Mouse (Mus musculus) retina, postnatal 1 day (tissue): ENCODE data around the gene Morc2a.
"Not testable (repeated sequence)": the region's sequence is repeated elsewhere in the genome, so short reads cannot be mapped to it uniquely, and the experiment has no call there.

Experiments
- DNase-seq: peaks from one replicate; pipeline ENCODE4 v3.0.0-alpha.2; 2012

Morc2a gene

DNA sequence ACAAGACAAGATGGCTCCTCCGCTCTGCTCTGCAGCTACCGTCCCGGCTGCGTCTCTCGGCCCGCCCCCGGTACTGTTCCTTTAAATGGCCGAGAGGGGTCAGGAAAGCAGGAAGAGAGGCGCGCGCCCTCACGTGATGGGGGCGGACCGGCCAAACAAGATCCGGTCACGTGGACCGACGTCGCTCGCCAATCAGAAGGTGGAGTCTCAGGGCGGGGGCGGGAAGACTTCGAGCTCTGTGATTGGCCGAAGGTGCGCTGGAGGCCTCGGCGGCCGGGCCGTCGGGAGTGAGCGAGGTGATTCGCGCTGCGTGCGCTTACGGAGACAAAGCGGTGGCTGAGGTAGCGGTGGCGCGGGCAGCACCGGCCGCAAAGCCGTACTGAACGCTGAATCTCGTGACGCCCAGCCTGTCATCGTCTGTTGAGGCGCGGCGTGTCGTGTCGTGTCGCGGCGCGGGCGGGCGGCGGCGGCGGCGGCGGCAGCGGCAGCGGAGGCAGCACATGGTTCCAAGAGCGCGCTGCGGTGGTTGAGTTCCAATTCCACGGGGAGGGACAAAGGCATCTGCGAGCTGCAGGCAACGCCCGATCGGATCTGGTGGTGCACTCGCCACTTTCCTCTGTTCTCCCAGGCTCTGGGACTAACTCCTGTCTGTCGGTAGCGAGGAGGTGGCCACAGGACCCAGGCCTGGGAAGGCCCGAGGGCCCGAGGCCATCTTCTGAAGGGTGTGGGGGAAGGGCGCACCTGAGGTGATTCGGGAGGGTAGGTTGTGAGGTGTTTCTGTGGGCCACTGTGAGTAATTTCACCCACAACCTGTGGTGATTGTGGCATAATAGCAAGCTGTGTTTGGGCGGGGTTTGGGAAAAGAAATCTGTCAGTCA is at the start of gene Morc2a:
TSS of gene Morc2a (plus strand) at position 228 of the 878 bp plus-strand sequence.
- DNase-seq: peak; percentile 99

DNA sequence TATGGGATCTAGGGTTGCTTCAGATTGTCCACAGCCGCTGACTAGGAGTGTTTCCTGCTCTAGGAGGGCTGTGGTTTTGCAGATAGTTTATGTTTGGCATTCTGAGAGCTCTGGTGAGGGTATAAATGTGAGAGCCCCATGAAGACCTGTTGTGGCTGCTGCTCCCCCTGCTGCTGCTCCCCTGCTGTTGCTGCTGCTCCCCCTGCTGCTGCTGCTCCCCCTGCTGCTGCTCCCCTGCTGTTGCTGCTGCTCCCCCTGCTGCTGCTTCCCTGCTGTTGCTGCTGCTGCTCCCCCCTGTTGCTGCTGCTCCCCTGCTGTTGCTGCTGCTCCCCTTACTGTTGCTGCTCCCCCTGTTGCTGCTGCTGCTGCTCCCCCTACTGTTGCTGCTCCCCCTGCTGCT is 47.0 kb upstream of the Morc2a start:
- peak; percentile 8 for DNase-seq

DNA sequence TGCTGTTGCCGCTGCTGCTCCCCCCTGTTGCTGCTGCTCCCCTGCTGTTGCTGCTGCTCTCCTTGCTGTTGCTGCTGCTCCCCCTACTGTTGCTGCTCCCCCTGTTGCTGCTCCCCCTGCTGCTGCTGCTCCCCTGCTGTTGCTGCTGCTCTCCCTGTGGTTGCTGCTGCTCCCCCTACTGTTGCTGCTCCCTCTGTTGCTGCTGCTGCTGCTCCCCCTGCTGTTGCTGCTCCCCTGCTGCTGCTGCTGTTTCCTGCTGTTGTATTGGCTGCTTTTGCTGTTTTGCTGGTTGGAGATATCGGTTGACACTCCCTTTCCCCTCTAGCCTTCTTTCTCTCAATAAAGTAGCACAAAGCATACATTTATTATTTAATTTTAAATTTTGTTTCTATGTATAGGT is 46.3 kb upstream of the Morc2a start:
- peak; percentile 15 for DNase-seq

DNA sequence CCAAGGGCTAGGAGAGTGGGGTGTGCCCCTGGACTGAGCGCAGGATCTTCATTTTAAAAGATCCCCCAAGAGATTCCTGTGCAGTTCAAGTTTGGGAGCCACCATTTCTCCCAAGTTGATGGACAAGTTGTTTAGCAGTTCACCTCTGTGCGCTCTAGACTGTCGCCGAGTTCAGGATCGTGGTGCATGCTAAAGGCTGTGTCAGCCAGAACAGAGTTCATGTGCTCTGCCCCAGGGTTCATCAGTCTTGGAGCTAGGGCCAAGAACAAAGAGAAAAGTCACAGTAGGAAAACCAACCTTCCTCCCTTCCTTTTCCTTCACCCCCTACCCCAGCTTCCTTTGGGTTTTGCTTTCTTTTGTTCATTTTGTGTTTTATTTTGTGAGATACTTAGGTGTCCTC is 42.5 kb upstream of the Morc2a start:
- DNase-seq: no peak

DNA sequence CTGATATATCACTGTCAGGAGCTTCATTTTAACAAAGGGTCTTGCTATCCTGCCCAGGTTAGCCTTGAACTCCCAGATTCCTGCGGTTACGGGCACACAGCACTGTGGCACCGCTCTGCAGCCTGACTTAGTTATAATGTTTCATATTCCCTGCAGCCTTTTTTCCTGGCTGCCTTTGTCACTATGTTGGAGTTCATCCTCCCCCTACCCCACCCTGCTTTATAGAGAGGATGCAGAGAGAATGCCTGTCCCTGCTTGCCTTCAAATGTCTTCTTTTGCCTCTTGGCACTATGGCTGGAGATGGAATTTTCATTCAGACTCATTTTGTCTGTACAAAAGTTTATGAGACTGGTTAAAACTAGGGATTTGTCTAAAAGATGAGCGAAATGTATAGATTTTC is 33.4 kb upstream of the Morc2a start:
- DNase-seq: no peak

DNA sequence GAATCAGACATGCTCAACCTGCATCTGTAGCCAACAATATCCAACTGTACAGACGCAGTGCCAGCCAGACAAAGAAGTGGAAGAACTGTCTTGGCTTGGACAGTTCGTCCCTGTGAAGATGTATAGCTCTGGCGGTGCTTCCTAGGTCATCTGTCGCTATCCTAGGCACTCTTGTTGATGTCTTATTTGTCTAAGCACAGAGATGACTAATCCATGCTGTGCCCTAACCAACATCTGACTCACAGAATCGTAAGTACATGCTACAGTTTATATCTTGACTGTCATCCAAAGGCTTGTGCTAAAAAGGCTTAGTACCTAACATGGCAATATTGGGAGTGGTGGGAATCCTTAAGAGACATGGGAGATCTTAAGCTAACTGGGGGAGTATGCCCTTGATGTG is 26.2 kb upstream of the Morc2a start:
- DNase-seq: no peak

DNA sequence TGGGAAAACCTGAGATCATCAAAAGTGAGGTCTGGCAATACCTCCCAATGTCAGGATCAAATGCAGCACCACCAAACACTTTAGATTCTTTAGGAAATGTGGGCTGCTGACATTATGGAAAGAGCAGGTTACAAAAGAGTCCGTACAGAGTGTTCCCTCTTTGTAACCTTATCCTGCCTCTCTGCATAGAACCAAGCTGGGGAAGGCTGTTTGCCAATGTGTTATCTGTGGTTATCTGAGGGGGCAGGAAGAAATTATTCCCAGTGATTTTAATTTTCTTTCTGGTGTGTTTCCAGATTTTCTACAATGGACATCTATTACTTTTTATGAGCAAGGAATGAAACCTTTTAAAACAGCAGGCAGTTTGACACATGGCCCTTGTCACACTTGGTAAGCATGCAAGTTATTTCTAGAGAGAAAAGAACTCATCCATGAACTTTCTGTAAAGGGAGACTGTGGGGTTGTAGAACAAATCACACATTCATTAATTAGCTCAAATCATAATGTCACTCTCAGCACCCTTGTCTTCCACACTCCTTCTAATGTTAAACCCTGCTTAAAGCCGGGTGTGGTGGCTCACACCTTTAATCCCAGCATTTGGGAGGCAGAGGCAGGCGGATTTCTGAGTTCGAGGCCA is 24.5 kb upstream of the Morc2a start:
- DNase-seq: no peak

DNA sequence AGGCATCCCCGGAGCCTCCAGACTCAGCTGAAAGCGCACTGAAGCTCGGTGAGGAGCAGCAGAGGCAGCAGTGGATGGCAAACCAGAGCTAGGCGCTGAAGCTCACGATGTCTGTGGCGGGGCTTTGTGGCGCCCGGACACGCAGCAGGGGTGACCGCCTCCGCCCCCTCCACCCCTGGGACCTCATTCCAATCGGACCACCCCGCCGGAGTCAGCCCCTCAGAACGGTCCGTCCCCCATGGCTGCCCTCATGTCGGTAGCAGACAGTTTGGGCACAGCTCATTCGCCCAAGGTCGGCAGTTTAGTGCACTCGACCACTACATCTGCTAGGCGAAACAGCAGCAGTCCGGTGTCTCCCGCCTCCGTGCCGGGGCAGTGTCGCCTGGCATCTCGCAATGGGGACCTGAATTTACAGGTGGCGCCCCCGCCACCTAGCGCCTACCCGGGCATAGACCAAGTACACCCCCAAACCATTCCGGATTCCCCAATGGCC is 19.9 kb upstream of the Morc2a start:
- peak; percentile 49 for DNase-seq

DNA sequence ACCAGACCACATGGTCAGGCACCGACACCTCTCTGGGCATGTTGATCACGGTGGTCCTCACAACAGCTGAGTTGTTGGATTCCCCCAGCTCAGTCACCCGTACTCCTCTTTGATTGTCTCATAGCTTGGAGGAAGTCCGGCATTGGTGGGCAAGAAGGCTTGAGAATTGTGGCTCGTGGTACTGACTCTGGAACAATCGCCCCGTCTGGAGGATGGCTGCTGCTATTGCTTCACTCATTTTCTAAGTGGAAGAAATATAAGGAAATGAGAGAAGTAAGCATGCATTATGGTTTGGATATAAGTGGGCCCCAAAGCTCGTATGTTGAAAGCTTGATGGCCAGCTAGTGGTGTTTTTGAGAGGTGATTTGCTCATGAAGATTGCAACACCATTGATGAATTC is 15.7 kb upstream of the Morc2a start:
- not testable (repeated sequence) for DNase-seq

DNA sequence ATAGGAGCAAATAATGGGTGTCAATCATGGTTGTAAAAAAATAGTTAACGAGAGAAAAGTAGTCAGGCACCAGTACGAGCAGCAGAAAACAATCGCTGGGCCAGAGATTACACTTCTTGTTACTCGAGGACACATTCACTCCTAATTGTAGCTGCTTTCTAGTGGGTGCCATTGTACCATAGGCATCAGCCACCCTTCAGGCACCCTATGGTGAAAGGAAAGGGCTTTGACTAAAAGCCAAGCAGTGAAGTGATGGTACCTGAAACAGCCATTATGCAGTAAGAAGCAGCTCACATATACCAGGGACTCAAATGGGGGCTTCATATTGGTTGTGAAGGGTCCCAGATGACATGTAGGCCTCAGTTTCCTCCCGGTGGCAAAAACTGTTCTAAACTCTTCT is 1.3 kb upstream of the Morc2a start:
- no peak for DNase-seq

DNA sequence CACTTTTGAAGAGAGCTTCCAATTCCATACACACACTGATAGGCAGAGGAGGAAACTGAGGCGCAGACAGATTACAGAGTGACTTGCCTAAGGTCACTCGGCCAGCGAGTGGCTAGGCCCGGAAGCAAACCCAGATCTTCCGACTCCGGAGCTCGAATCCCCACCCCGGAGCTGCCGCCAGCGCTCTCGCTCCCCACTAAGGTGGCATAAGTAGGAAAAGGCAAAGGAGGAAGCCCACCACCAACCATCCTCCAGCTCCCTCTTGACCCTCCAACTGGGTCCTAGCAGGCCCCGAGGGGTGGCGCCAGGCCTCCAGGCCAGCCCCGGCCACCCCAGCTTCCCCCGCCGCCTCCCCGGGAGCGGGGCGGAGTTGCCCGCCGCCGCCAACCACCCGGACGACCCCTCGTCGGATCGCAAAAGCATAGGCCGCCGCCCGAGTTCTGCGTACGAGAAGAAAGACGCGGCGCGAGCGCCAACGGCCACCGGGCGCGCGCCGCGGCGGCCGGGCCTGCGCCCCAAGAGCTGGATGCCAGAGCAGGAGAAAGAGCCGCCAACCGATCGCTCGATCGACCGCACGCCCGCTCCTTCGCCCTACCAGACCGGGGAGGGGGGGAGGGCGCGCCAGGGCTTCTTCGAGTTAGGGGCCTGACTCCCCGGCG is 557 bp upstream of the Morc2a start:
- no peak for DNase-seq

DNA sequence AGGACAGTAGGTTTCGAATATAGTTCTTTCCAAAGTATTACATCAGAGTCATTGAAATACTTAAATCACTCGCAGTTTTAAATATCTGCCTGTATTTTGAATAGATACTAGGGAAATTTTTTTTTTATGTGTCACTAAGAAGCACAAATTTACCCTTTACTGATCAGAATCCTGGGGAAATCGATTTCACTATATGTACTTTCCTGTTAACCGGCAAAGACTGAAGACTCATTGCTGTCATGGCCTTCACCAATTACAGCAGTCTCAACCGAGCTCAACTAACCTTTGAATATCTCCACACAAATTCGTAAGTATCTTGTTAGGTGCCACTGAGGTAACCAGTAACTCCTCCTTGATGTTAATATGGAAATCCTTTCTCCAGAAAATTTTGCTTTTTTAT is 1.1 kb downstream of the Morc2a start:
- DNase-seq: no peak

DNA sequence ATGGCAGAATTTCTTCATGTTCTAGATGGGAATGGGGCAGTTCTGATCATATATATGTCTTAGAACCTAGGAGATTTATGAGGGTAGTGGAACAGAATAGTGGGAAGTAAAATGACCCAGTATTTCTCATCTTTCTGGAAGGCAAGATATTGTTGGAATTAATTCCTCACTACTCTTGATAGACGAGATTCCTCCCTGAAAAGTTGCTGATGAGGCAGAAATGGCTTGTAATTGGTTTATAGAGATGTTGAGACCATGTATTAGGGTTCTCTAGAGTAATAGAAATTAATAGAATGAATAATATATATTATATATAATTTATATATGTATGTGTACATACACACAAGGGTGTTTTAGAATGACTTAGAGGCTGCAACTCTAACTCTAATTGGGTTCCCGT is 13.0 kb downstream of the Morc2a start:
- DNase-seq: no peak

DNA sequence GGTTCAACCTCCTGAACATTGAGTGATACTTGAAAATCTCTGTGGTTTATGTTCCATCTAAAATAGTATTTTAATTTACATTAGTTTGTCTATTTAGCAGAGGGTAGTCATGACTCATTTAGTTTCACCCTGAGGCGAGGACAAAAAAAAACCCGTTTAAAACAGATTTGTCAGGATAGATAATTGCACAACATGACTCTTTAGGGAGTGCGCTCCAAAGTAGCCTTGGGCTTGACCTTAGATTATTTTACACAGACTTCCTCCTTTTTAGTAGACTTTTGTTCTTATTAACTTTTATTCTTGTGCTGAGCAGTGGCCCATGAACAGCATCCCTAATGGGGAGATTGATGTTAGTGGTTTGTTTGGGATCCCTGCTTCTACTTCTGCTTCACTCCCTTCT is 18.5 kb downstream of the Morc2a start:
- no peak for DNase-seq

DNA sequence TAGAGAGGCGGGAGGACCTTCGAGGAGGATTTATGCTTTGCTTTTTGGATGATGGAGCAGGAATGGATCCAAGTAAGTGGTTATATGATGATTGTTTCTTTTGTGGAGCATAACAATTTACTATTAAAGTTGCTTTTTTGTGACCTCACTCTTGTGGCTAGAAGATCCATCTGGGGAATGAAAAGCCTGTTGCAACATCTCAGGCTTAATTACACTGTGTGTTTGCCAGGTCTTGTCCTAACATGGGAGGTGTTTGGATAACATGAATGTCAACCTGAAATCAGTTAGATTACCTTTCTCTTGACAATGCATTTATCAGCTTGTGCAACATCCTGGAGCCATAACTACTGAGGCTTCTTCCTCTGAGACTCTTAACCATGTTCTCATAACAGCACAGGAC is 19.8 kb downstream of the Morc2a start:
- DNase-seq: no peak

DNA sequence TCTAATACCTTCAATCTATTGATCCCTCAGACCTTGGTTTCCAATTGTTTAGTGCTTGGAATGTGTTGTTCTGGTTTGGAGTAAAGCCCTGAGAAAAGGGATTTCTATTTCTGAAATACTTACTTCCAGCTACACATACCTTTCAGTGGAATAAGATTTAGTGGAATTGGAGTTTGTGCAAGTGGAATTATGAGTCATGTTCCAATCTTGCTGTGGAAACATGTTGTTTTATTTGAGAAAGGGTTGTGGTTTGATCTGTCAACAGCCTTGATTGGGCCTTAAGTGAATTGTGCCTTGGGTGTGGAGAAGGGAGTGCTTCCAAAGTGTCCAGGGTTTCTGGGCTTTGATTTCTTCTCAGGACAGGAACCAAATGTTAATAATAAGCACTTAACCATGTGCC is 20.9 kb downstream of the Morc2a start:
- DNase-seq: no peak

DNA sequence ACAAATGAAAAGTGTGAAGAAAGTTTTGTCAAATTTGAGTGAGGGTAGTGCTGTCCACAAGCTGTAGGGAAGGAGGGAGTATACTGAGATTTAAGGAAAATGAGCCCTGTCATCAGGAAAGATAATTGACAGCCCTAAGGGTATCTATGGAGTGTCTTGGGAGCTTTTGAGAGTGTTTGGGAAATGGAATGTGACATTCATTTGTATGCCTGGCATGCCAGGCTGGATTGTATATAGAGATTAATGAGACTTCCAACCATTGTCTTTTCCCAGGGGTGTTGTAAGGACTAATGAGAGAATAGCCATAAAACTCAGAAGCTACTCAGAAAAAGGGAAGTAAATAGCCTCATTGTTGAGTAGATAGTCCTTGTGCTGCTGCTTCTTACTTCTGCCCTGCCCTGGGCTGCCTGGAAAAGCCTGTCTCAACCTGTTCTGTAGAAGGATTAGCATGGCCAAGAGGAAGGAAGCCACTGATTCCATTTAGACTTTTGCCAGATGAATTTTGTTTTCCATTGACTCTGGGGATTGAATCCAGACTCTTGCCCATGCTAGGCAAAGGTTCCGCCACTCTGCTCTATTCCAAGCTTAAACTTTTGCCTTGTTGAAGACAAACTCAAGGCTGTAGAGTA is 22.1 kb downstream of the Morc2a start:
- DNase-seq: no peak

DNA sequence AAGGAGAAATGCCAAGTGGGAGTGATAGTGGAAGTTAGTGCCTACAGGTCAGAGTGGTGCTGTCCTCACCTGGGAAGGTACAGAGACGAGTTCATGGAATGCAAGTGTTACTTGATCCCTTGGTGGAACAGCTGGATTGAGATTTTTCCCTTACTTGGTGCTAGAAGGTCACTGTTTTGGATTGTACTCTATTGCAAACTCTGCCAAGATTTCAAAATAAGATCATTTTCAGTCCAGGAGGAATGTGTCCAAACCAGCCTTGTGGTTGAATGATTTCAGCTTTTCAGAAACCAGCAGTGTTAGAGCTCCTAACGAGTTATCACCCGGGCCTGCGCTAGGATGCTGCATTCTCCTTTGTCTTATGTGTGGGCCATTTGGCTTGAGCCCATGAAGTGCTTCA is 25.6 kb downstream of the Morc2a start:
- DNase-seq: no peak

DNA sequence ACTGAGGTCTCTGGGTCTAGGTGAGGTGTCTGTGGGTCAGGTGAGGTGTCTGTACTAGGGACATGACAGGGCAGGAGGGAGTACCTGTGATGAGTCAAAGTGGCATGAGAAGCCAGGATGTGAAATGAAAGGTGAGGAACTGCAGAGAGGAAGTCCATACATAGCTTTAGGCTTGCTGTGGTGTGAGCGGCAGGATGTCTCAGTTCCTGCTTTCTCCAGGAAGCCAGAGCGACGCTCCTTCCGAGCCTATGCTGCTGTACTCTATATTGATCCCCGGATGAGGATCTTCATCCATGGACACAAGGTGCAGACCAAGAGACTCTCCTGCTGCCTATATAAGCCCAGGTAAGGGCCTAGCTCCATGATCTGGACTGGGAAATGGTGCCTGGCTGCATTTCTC is 27.4 kb downstream of the Morc2a start:
- no peak for DNase-seq

DNA sequence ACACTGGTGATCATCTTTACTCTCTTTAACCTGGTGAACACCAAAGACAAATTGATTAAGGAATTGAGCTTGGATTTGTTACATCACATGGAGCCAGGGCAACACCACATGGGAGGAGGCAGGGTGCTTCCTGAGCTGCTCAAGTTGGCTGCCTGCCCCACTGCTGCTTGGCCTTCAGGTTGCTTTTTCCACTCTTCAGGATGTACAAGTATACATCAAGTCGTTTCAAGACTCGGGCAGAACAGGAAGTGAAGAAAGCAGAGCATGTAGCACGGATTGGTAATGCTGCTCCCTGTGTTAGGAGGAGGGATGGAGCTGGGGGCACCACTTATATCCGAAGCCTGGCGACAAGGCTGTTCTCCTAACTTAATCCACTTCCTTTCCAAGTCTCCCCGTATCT is 28.2 kb downstream of the Morc2a start:
- no peak for DNase-seq

DNA sequence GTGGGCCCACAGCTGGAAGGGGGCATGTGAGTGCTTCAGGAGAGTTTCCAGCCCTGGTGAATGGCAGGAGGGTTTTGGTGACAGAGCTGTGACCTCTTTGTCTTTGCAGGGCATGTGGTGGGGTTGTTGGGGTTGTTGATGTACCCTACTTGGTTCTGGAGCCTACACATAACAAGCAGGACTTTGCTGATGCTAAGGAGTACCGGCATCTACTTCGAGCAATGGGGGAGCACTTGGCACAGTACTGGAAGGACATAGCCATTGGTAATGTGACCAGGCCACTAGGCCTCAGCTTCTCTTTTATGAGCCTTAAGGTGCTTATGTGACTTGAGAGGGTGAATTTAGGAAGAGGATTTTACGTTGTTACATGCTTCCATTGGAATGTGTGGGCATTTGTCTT is 30.8 kb downstream of the Morc2a start:
- no peak for DNase-seq

DNA sequence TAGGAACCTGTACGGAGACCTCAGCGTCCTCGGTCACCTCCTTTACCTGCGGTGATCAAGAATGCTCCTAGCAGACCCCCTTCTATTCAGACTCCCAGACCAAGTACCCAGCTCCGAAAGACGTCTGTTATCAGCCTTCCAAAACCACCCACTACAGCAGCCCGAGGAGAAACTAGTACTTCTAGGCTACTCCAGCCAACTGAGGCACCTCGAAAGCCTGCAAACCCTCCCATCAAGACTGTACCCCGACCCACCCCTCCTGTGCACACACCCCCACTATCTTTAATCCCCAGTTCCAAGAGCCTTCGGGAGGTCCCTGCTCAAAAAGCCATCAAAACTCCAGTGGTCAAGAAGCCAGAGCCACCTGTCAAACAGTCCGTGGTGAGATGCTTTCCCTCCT is 34.7 kb downstream of the Morc2a start:
- no peak for DNase-seq

DNA sequence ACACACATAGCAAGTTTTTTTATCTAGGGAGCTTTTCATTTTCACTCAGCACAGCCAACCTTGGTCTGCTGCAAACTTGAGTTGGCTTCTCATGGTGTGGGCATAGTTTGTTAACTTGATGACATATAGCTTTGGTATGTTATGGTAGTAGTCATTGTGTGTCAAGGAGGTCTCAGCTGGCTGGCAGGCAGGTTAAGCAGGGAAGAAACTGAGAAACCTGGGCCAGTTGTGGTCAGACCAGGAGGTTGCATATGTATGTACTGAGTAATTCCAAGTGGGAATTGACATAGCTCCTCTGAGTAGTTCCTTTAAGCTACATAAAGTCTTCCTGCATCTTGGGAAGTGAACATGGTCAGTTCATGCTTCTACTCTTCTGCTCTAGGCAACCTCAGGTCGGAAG is 35.2 kb downstream of the Morc2a start:
- DNase-seq: no peak
